Mouse (Mus musculus) left cerebral cortex, postnatal 10 days (tissue): ENCODE data around the gene Vamp4. TPM values are rescaled to one million over a fixed set of nuclear protein-coding genes. Genes with fewer than 3 reads are reported as not detected.

ENCODE experiments used
- DNase-seq, 2 experiments: peaks; one replicate each; pipeline ENCODE4 v3.0.0; 2021 to 2022; ENCODE audit warnings: low spot score in 2 of 2, mixed read lengths in 1 of 2; ENCODE audit errors: extremely low spot score in 1 of 2
- intact Hi-C: fragments of 180-260 bp; cut with DNase I; formaldehyde crosslinking; loops from one replicate; pipeline ENCODE4 v1.15.1; 2025
- total RNA-seq, 2 experiments: library from RNA; stranded (reverse); gene quantifications; 2 replicates each; pipeline ENCODE4 v1.2.3; 2021

Gene Vamp4
- total RNA-seq, 2 experiments from 2014 or later = 79.5 to 81.2 TPM

GRCm38 (mm10) chr1:162636516-162636915 lies 66.2 kb downstream of the Vamp4 start:
- no peak for DNase-seq
- intact Hi-C loops = no loop called here

- no peak for DNase-seq
- intact Hi-C loops = no loop called here
Observed at GRCm38 (mm10) chr1:162638535-162638934, 68.2 kb downstream of the Vamp4 start.

- intact Hi-C loops = no loop called here
- DNase-seq = no peak
Observed at GRCm38 (mm10) chr1:162639051-162639750, 68.9 kb downstream of the Vamp4 start, which contains the start of gene Myoc. Gene Myoc (plus strand): TSS chr1:162639155.

GRCm38 (mm10) chr1:162639861-162640260 lies 69.5 kb downstream of the Vamp4 start:
- no peak for DNase-seq
- intact Hi-C loops = no loop called here

DNA sequence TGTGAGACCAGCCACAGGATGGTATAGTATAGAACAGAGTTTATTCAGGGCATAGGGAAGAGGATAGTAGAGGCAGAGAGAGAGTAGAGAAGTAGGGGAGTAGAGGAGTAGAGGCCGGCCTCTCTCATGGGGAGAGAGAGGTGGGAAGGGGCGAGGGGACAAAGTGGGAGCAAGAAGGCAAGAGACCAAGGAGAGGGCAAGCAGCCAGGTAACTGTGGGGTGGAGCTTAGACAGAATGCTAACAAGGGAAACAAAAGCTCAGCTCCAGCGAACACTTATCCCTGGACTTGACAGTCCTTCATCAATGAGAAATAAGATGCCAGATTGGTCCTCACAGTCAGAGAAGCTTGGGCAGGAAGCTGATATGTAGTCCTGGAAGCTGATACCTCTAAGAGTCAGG lies 72.3 kb downstream of the Vamp4 start:
- no peak for DNase-seq
- intact Hi-C loops = no loop called here

- peak; percentile 48 to 70 for DNase-seq
- intact Hi-C loops = no loop called here
Observed at GRCm38 (mm10) chr1:162643752-162644151, 73.4 kb downstream of the Vamp4 start.

DNA sequence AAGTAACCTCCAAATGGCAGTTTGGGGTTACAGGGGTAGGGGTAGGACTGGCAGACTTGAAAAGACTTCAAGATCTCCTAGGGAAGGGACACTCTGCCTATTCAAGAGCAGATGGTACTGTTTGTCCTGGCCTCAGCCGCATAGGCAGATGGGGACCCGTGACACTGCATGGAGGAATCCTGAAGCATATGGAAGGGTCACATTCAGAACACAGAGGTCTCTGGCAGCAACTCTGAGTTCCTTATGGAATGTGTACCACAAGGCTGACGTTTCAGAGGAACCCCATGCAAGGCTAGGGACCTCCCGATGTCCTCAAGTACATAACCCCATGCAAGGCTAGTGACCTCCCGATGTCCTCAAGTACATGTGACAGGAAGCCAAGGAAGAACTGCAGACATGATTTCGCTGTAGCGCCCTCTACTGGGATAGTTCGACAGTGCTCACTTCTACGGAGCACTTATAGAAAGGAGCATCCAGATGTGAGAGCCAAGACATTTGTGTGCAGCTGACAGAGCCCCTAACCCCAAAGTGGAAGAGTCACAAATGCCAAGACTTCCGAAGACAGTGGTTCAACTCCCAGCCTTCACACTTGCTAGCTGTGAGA lies 75.9 kb downstream of the Vamp4 start:
- DNase-seq = no peak
- intact Hi-C loops = no loop called here

GRCm38 (mm10) chr1:162648416-162648815 lies 78.1 kb downstream of the Vamp4 start:
- no peak for DNase-seq
- intact Hi-C loops = no loop called here

Other genes starting within 250 kb of the Vamp4 start
- gene Dnm3, start 92.5 kb upstream of the Vamp4 start, total RNA-seq = 10 to 100 TPM; 74.5 to 81.2 TPM
- gene Mettl13, start 22.0 kb upstream of the Vamp4 start, total RNA-seq = 10 to 100 TPM; 11.4 to 14.4 TPM
- gene Myoc, start 68.6 kb downstream of the Vamp4 start, total RNA-seq = 1 to 10 TPM; 4.2 to 4.5 TPM
- not detected for gene Myocos, start 87.7 kb downstream of the Vamp4 start, total RNA-seq
- 100 to 1,000 TPM; 212 to 222 TPM for gene Prrc2c, start 170.0 kb downstream of the Vamp4 start, total RNA-seq
- not detected for gene Fmo4, start 243.5 kb downstream of the Vamp4 start, total RNA-seq